Mouse (Mus musculus) liver, postnatal 0 days (tissue): ENCODE data around the gene Tmem189. TPM values are rescaled to one million over a fixed set of nuclear protein-coding genes. Genes with fewer than 3 reads are reported as not detected.
A peak's percentile ranks its signal among the peaks of the same experiment; 100 is the strongest.

ENCODE experiments used
- ATAC-seq: fragments of 200-750 bp; cut with Nextera tagmentation; 2 replicates; pipeline ENCODE4 v1.8.0; 2017; ENCODE audit warnings: mild to moderate bottlenecking, moderate library complexity
- DNase-seq: peaks from one replicate; pipeline ENCODE4 v3.0.0-alpha.2; 2016
- H3K27ac ChIP-seq: fragments of 300-500 bp; sonication (generic); 2 replicates; pipeline ENCODE4 v1.5.1; 2014; ENCODE audit warnings: antibody characterized with exemption, moderate library complexity, mild to moderate bottlenecking, low read depth
- H3K27me3 ChIP-seq: fragments of 300-500 bp; sonication (generic); 2 replicates; pipeline ENCODE4 v1.6.1; 2014; ENCODE audit warnings: low read length, control low read depth, mixed read lengths; ENCODE audit not compliant: insufficient read depth
- H3K36me3 ChIP-seq: fragments of 300-500 bp; sonication (generic); replicated peaks from 2 replicates; pipeline ENCODE4 v1.6.1; 2014; ENCODE audit warnings: mild to moderate bottlenecking, control low read depth, low read length, moderate library complexity, mixed read lengths; ENCODE audit not compliant: insufficient read depth
- H3K4me1 ChIP-seq: fragments of 300-500 bp; sonication (generic); 2 replicates; pipeline ENCODE4 v1.6.1; 2014; ENCODE audit warnings: antibody characterized with exemption, mild to moderate bottlenecking, control low read depth; ENCODE audit not compliant: insufficient read depth
- H3K4me2 ChIP-seq: fragments of 300-500 bp; sonication (generic); 2 replicates; pipeline ENCODE4 v1.6.1; 2014; ENCODE audit warnings: low read depth, mild to moderate bottlenecking, low read length, moderate library complexity, mixed read lengths
- H3K4me3 ChIP-seq: fragments of 300-500 bp; sonication (generic); 2 replicates; pipeline ENCODE4 v1.5.1; 2014; ENCODE audit warnings: low read depth, low read length
- H3K9ac ChIP-seq: fragments of 300-500 bp; sonication (generic); replicated peaks from 2 replicates; pipeline ENCODE4 v1.6.1; 2014; ENCODE audit warnings: mild to moderate bottlenecking, moderate library complexity
- H3K9me3 ChIP-seq: fragments of 300-500 bp; sonication (generic); 2 replicates; pipeline ENCODE4 v1.6.1; 2016; ENCODE audit warnings: mild to moderate bottlenecking, control low read depth, low read length, mixed read lengths
- CTCF ChIP-seq: sonication (generic); IDR thresholded peaks from 2 replicates; pipeline ENCODE4 v1.5.1; 2016; ENCODE audit warnings: antibody characterized with exemption, low read depth
- EP300 ChIP-seq: IDR thresholded peaks from 2 replicates; pipeline ENCODE4 v1.6.1; 2016; ENCODE audit warnings: antibody characterized with exemption, low read depth, mild to moderate bottlenecking
- WGBS: fragments of 180-500 bp; shearing (Covaris S2); extraction: QIAGEN DNeasy Blood & Tissue Kit; methylation state at CpG from one replicate; pipeline ENCODE4 v1.1.7; 2014; ENCODE audit not compliant: insufficient replicate concordance; 5-methylcytosine and 5-hydroxymethylcytosine counted together
- polyA plus RNA-seq: library from polyadenylated mRNA; unstranded; fragments of >200 nt; fragmentation: Nextera tagmentation; extraction: Ambion mirVana; gene quantifications from 2 replicates; pipeline ENCODE4 v1.2.1, GENCODE M21; 2015

Tmem189 gene
- polyA plus RNA-seq, 1 experiment from 2014 or later, result 10.1 TPM

DNA sequence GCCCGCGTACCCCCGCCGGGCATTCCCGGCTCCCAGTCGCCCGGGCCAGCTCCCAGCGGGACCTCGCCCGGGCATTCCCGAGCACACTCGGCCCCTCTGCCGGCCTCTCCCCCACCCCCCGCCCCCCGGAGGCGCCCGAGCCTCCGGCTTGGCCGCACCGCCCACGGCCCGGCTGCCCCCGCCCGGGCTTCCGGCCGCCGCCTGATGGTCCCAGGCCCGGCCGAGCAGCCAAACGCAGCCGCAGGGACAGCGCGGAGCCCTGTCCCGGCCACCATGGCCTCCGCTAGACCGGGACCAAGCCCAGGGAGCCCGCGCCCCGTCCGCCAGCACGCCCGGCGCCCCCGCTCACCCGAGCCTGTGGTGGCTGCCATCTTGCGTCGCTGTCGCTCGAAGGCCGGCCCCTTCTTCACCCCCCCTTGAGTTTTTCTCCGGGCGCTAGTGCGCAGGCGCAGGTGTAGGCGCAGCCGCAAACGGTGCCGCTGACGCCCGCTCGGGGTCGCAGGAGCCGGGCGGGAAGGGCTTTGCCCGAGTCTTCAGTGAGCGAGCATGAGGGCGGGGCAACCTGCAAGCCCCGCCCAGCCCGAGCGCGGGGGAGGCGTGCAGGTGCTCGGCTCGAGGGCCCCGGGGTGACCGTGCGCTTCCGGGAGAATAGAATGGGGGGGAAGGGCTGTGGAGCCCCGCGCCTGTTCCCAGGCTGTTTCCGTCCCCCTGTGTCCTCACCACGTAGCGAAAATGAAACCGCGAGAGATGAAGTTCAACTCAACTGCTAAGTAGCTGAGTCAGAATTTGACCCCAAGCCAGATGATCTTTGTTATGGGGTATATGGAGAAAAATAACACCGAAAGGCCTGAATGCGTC is 57.8 kb downstream of the Tmem189 start, which contains the start of gene Ube2v1:
Gene Ube2v1 (minus strand): TSS at position 505 of the 858 bp plus-strand sequence.
- ATAC-seq, result peak; percentile 78
- Histone ChIP-seq H3K4me3 (peak within 1 kb of the TSS; percentile 91), H3K36me3 (peaks cover 22% of the 10 kb centered on the region), H3K9ac (peak within 1 kb of the TSS; percentile 97), H3K4me2 (peak within 1 kb of the TSS; percentile 75), H3K9me3 (no peaks in the 10 kb centered on the region), H3K4me1 (peaks cover 64% of the 10 kb centered on the region), H3K27ac (peak within 1 kb of the TSS; percentile 97), H3K27me3 (no peaks in the 10 kb centered on the region)
- TF ChIP-seq EP300 (no peak; the same call in 1 of the 2 replicates), CTCF (peak; percentile 58)
- DNase-seq, result peak; percentile 98
- 1% methylated on average over 80 of the region's 87 CpGs for WGBS

DNA sequence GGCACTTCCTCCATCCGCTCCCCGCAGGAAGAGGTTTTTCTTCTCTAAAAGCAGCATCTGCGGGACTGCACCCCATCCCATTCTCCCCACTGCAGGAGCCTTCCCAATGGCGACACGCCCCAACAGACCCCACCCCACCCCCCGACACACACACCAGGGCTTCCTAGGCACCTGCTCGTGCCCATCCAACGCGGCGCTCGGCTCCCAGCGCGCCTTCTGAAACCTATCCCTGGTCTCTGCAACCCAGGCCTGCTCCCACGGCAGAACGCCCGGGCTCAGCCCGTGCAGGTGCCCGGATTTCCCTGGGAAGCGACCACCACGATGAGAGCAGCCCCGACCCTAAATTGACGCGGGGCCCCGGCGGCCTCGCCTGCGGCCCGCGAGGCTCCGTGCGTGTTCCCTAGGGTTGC is 58.4 kb downstream of the Tmem189 start:
- ATAC-seq, result no peak
- Histone ChIP-seq H3K27me3 (no peaks in the 10 kb centered on the region), H3K4me3 (peak overlapping the region; percentile 91), H3K9ac (peak overlapping the region; percentile 97), H3K4me2 (peak overlapping the region; percentile 75), H3K36me3 (peaks cover 24% of the 10 kb centered on the region), H3K9me3 (no peaks in the 10 kb centered on the region), H3K27ac (peak overlapping the region; percentile 97), H3K4me1 (peaks cover 67% of the 10 kb centered on the region)
- peak; percentile 59 for DNase-seq
- under 1% methylated on average over 28 of the region's 31 CpGs for WGBS
- TF ChIP-seq EP300 (no peak), CTCF (no peak)

DNA sequence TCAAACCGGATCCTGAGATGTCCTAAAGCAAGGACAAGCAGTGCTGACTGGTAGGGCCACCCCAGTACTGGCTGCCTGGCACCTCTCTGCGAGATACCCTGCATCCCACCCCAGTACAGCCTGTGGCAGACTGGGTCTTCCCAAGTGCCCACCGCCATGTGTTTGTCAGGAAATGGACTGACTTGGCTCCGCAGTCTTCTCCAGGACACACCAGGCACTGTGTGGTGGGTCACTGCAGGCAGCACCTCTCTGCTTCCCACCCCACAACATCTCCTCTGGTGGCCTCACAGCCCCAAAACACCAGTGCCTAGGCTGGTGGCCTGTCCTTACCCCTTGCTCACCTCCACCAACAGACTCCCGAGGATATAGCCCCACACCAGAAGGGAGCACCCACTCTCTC is 59.2 kb downstream of the Tmem189 start:
- H3K27me3 ChIP-seq, result no peaks in the 10 kb centered on the region
- H3K36me3 ChIP-seq, result peaks cover 24% of the 10 kb centered on the region
- peak overlapping the region; percentile 91 for H3K4me3 ChIP-seq
- no peak for ATAC-seq
- H3K9ac ChIP-seq, result peak overlapping the region; percentile 97
- peak overlapping the region; percentile 97 for H3K27ac ChIP-seq
- DNase-seq, result no peak
- H3K4me2 ChIP-seq, result peak overlapping the region; percentile 75
- no peaks in the 10 kb centered on the region for H3K9me3 ChIP-seq
- WGBS, result 50% methylated on average over 5 of the region's 5 CpGs
- peaks cover 72% of the 10 kb centered on the region for H3K4me1 ChIP-seq
- TF ChIP-seq CTCF (no peak), EP300 (no peak)

DNA sequence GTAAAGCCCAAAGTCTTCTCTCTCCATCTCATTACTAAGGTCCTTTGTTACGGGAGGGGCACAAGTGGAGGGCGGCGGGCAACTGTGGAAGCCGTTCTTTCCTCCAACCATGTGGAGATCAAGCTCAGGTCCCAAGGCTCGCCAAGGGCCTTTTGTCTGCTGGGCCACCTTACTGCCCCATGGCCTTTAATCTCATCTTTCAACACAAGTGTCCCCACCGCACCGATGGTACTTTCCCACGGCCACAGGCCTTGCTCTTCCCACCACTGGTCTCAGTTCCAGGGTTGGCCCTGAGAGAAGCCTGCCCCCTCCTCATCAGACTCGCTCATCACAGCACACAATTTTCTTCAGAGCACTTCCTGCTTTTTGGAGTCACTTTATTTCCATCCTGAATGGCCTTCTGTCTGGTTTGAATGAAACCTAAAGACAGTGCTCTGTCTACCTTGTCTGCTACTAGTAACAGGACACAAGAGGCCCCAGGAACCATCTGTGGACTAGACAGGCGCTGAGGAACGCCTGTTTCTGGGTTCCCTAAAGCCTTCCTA is 59.9 kb downstream of the Tmem189 start:
- 63% methylated on average over 11 of the region's 11 CpGs for WGBS
- peak overlapping the region; percentile 97 for H3K9ac ChIP-seq
- DNase-seq, result no peak

DNA sequence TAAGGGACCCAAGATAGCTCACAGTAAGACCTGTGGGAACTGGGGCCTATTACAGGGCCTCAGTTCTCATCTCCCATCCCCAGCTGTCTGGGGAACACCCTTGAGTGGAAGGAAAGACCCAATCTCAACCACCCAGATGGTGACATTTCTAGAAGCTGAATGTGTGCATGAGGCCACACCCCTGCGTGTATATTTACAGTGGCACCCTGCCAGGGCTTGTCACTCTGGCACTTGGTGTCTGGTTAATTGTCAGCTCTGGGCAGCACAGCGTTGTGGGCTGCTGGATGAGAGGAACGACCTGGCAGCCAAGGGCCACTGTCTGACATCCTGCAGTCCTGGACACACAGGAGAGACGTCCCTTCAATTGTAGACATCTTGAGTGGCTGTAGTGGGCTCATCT is 60.8 kb downstream of the Tmem189 start:
- ATAC-seq (peak; percentile 80), DNase-seq (peak; percentile 95)
- Histone ChIP-seq H3K4me1 (peaks cover 73% of the 10 kb centered on the region), H3K4me2 (peak overlapping the region; percentile 75), H3K27me3 (no peaks in the 10 kb centered on the region), H3K36me3 (peaks cover 27% of the 10 kb centered on the region), H3K4me3 (peak overlapping the region; percentile 91), H3K9ac (peak overlapping the region; percentile 97), H3K27ac (peak overlapping the region; percentile 97), H3K9me3 (no peaks in the 10 kb centered on the region)
- 24% methylated on average over 4 of the region's 4 CpGs for whole genome bisulfite sequencing
- TF ChIP-seq CTCF, result no peak
- TF ChIP-seq EP300, result peak; percentile 98

More for the DNA sequence above, 59.9 kb downstream of the Tmem189 start:
- H3K4me2 ChIP-seq, result peak overlapping the region; percentile 75
- H3K27me3 ChIP-seq, result no peaks in the 10 kb centered on the region
- peaks cover 27% of the 10 kb centered on the region for H3K36me3 ChIP-seq
- no peak for ATAC-seq
- TF ChIP-seq EP300 (no peak), CTCF (no peak)
- H3K4me1 ChIP-seq, result peaks cover 76% of the 10 kb centered on the region
- no peaks in the 10 kb centered on the region for H3K9me3 ChIP-seq
- H3K4me3 ChIP-seq, result peak overlapping the region; percentile 91
- peak overlapping the region; percentile 97 for H3K27ac ChIP-seq

DNA sequence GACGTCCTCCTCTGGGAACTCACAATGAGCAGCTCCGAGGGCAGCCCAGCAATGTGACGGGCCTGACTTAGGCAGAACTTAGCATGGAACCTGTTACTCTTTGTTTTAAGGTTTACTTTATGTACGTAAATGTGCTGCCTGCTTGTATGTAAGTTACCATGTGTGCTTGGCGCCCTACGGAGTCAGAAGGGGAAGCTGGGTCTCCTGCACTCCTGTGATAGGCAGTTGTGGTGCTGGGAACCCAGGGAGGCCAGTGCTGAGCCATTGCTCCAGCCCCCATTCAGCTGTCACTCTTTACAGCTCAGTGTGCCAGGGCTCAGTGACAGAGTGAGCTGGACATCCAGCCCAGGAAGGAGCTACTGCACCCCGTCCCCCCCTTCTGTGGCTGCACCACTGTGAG is 62.6 kb downstream of the Tmem189 start:
- Histone ChIP-seq H3K27me3 (no peaks in the 10 kb centered on the region), H3K36me3 (peaks cover 33% of the 10 kb centered on the region), H3K4me1 (peaks cover 68% of the 10 kb centered on the region), H3K4me2 (peak overlapping the region; percentile 75), H3K27ac (peak overlapping the region; percentile 97; the same call in 1 of the 2 replicates), H3K4me3 (peak overlapping the region; percentile 12; the same call in 1 of the 2 replicates), H3K9ac (peak overlapping the region; percentile 66), H3K9me3 (no peaks in the 10 kb centered on the region)
- DNase-seq (no peak), ATAC-seq (no peak)
- TF ChIP-seq CTCF (no peak), EP300 (no peak)
- 82% methylated on average over 7 of the region's 7 CpGs for WGBS
